In genomic region chr8:120495461-120495860, GRCm38 (mm10) we compare ENCODE assay signal across 8 mouse cellular contexts.
DNase-seq lines count a peak whose midpoint lies in the region; ATAC-seq and TF ChIP-seq lines count a peak whose summit lies in the region.

No protein-coding gene starts in this region.

- H3K4me3 ChIP-seq in heart, postnatal 0 days (ENCODE audit: low read depth, low read length): no peak overlapping the region
- H3K4me3 ChIP-seq in midbrain, embryonic 10.5 days: no peak overlapping the region
- no peak overlapping the region for H3K4me3 ChIP-seq in midbrain, embryonic 11.5 days (ENCODE audit: low read depth, low read length)
- H3K4me3 ChIP-seq in liver, embryonic 13.5 days (replicated peaks): no peak overlapping the region
- H3K4me3 ChIP-seq in stomach, embryonic 15.5 days (replicated peaks): no peak overlapping the region

- H3K27me3 ChIP-seq in heart, postnatal 0 days (ENCODE audit: control insufficient read depth, insufficient read depth, low read length): no peaks in the 10 kb centered on the region
- peaks cover 80% of the 10 kb centered on the region for H3K27me3 ChIP-seq in midbrain, embryonic 10.5 days (ENCODE audit: low read depth, poor library complexity, severe bottlenecking)
- H3K27me3 ChIP-seq in midbrain, embryonic 11.5 days (ENCODE audit: control insufficient read depth, insufficient read depth, low read length): peaks cover 36% of the 10 kb centered on the region
- no peaks in the 10 kb centered on the region for H3K27me3 ChIP-seq in liver, embryonic 13.5 days
- no peaks in the 10 kb centered on the region for H3K27me3 ChIP-seq in stomach, embryonic 15.5 days (replicated peaks)

- H3K36me3 ChIP-seq in heart, postnatal 0 days (replicated peaks; ENCODE audit: control insufficient read depth, insufficient read depth, low read length): no peaks in the 10 kb centered on the region
- no peaks in the 10 kb centered on the region for H3K36me3 ChIP-seq in midbrain, embryonic 10.5 days
- H3K36me3 ChIP-seq in midbrain, embryonic 11.5 days (ENCODE audit: control insufficient read depth, insufficient read depth, low read length): no peaks in the 10 kb centered on the region
- peaks cover 11% of the 10 kb centered on the region for H3K36me3 ChIP-seq in liver, embryonic 13.5 days
- no peaks in the 10 kb centered on the region for H3K36me3 ChIP-seq in stomach, embryonic 15.5 days

- TF ChIP-seq CTCF in heart, postnatal 0 days (IDR thresholded peaks at IDR 0.05; ENCODE audit: low read depth): no peak

- no peaks in the 10 kb centered on the region for H3K9me3 ChIP-seq in heart, postnatal 0 days (replicated peaks; ENCODE audit: control insufficient read depth, low read length)
- 0 out of 2 replicates have a peak, but pooled peaks cover 4% of the 10 kb centered on the region for H3K9me3 ChIP-seq in midbrain, embryonic 10.5 days (replicated peaks)
- no peaks in the 10 kb centered on the region for H3K9me3 ChIP-seq in midbrain, embryonic 11.5 days (ENCODE audit: control insufficient read depth, low read length)
- H3K9me3 ChIP-seq in liver, embryonic 13.5 days (replicated peaks): no peaks in the 10 kb centered on the region
- no peaks in the 10 kb centered on the region for H3K9me3 ChIP-seq in stomach, embryonic 15.5 days

- peaks cover 76% of the 10 kb centered on the region for H3K4me1 ChIP-seq in heart, postnatal 0 days (ENCODE audit: control insufficient read depth, insufficient read depth)
- H3K4me1 ChIP-seq in midbrain, embryonic 10.5 days: peaks cover 99% of the 10 kb centered on the region
- H3K4me1 ChIP-seq in midbrain, embryonic 11.5 days (ENCODE audit: control insufficient read depth, insufficient read depth, low read length): peaks cover 91% of the 10 kb centered on the region
- peaks cover 100% of the 10 kb centered on the region for H3K4me1 ChIP-seq in liver, embryonic 13.5 days (replicated peaks)
- H3K4me1 ChIP-seq in stomach, embryonic 15.5 days: peaks cover 81% of the 10 kb centered on the region

- no peak for DNase-seq in heart, postnatal 0 days (ENCODE audit: low spot score)
- DNase-seq in heart, adult 8-10 months (ENCODE audit: low spot score): no peak
- DNase-seq in midbrain, embryonic 10.5 days (ENCODE audit: low spot score): no peak
- DNase-seq in midbrain, embryonic 11.5 days (ENCODE audit: low spot score, missing footprints): no peak
- no peak for DNase-seq in liver, embryonic 13.5 days
- no peak for DNase-seq in ovary, postnatal 14 days (ENCODE audit: low spot score)

- ATAC-seq in heart, postnatal 0 days (ENCODE audit: insufficient read depth, low read depth): no peak
- ATAC-seq in midbrain, embryonic 11.5 days (ENCODE audit: low FRiP score): no peak
- ATAC-seq in liver, embryonic 13.5 days (ENCODE audit: low read depth): no peak
- ATAC-seq in stomach, embryonic 15.5 days (ENCODE audit: insufficient read depth, low FRiP score, low read depth): no peak
- ATAC-seq in frontal cortex, adult (ENCODE audit: low TSS enrichment): no peak

- 61% methylated on average over 5 of the region's 5 CpGs for WGBS in heart, postnatal 0 days
- 69% methylated on average over 5 of the region's 5 CpGs for WGBS in midbrain, embryonic 10.5 days
- WGBS in midbrain, embryonic 11.5 days: 57% methylated on average over 5 of the region's 5 CpGs
- 44% methylated on average over 5 of the region's 5 CpGs for WGBS in liver, embryonic 13.5 days (ENCODE audit: insufficient replicate concordance)
- WGBS in stomach, embryonic 15.5 days: 76% methylated on average over 5 of the region's 5 CpGs

- peak overlapping the region; percentile 27; the same call in 1 of the 2 replicates for H3K4me2 ChIP-seq in heart, postnatal 0 days (ENCODE audit: low read depth, low read length)
- no peak overlapping the region for H3K4me2 ChIP-seq in midbrain, embryonic 11.5 days
- H3K4me2 ChIP-seq in liver, embryonic 13.5 days: peak overlapping the region; percentile 92
- H3K4me2 ChIP-seq in stomach, embryonic 15.5 days: no peak overlapping the region

- TF ChIP-seq EP300 in heart, postnatal 0 days (IDR thresholded peaks at IDR 0.05; ENCODE audit: low read depth): no peak

- peak overlapping the region; percentile 26 for H3K27ac ChIP-seq in heart, postnatal 0 days (ENCODE audit: low read depth)
- H3K27ac ChIP-seq in midbrain, embryonic 10.5 days (replicated peaks): peak overlapping the region; percentile 74
- no peak overlapping the region; the same call in 1 of the 2 replicates for H3K27ac ChIP-seq in midbrain, embryonic 11.5 days (ENCODE audit: low read depth, low read length)
- peak overlapping the region; percentile 99 for H3K27ac ChIP-seq in liver, embryonic 13.5 days
- H3K27ac ChIP-seq in stomach, embryonic 15.5 days: peak overlapping the region; percentile 73; the same call in 1 of the 2 replicates

- 0 out of 2 replicates have a peak overlapping the region, but pooled peaks have one; percentile 13 for H3K9ac ChIP-seq in heart, postnatal 0 days (replicated peaks; ENCODE audit: low read depth, low read length)
- H3K9ac ChIP-seq in midbrain, embryonic 11.5 days (ENCODE audit: low read length): no peak overlapping the region
- peak overlapping the region; percentile 98 for H3K9ac ChIP-seq in liver, embryonic 13.5 days
- no peak overlapping the region for H3K9ac ChIP-seq in stomach, embryonic 15.5 days

Comparison
In these comparisons a context has a peak if more than half of its experiments do, and no peak if none do; other contexts are left out.
1. H3K4me2 ChIP-seq: peak in heart, postnatal 0 days (single experiment) and liver, embryonic 13.5 days (single experiment); none in midbrain, embryonic 11.5 days (single experiment) and stomach, embryonic 15.5 days (single experiment).
2. H3K9ac ChIP-seq: peak in heart, postnatal 0 days (single experiment) and liver, embryonic 13.5 days (single experiment); none in midbrain, embryonic 11.5 days (single experiment) and stomach, embryonic 15.5 days (single experiment).